Mouse (Mus musculus) neural tube, embryonic 15.5 days (tissue): ENCODE measurements at regions not wholly inside any gene's neighbourhood (a gene's known extent, or its start where the extent isn't known, plus 50 kb on each side); places are given as distances from the start of the nearest gene placed in this dataset.

Experiments
- ATAC-seq: fragments of 200-750 bp; cut with Nextera tagmentation; 2 replicates; pipeline ENCODE4 v1.8.0; 2017; ENCODE audit warnings: mild to moderate bottlenecking, moderate TSS enrichment, moderate library complexity; ENCODE audit not compliant: low FRiP score
- H3K27ac ChIP-seq: fragments of 300-500 bp; sonication (generic); replicated peaks from 2 replicates; pipeline ENCODE4 v1.5.1; 2015; ENCODE audit warnings: mild to moderate bottlenecking, inconsistent platforms
- H3K27me3 ChIP-seq: fragments of 300-500 bp; sonication (generic); replicated peaks from 2 replicates; pipeline ENCODE4 v1.6.1; 2015; ENCODE audit warnings: inconsistent platforms
- H3K36me3 ChIP-seq: fragments of 300-500 bp; sonication (generic); 2 replicates; pipeline ENCODE4 v1.6.1; 2015; ENCODE audit warnings: inconsistent platforms
- H3K4me1 ChIP-seq: fragments of 300-500 bp; sonication (generic); 2 replicates; pipeline ENCODE4 v1.6.1; 2015; ENCODE audit warnings: inconsistent platforms
- H3K4me2 ChIP-seq: fragments of 300-500 bp; sonication (generic); 2 replicates; pipeline ENCODE4 v1.6.1; 2015; ENCODE audit warnings: inconsistent platforms, mild to moderate bottlenecking, moderate library complexity
- H3K4me3 ChIP-seq: fragments of 300-500 bp; sonication (generic); replicated peaks from 2 replicates; pipeline ENCODE4 v1.5.1; 2015; ENCODE audit warnings: mild to moderate bottlenecking, inconsistent platforms
- H3K9ac ChIP-seq: fragments of 300-500 bp; sonication (generic); replicated peaks from 2 replicates; pipeline ENCODE4 v1.6.1; 2015; ENCODE audit warnings: mild to moderate bottlenecking, inconsistent platforms
- H3K9me3 ChIP-seq: fragments of 300-500 bp; sonication (generic); replicated peaks from 2 replicates; pipeline ENCODE4 v1.6.1; 2016; ENCODE audit warnings: inconsistent platforms
- WGBS: fragments of 180-500 bp; shearing (Covaris S2); methylation state at CpG from one replicate; pipeline ENCODE4 v1.1.7; 2015; ENCODE audit warnings: mixed read lengths; 5-methylcytosine and 5-hydroxymethylcytosine counted together

GRCm38 (mm10) chr6:147760113-147760512 is 284.5 kb downstream of the Ccdc91 start:
- no peak for ATAC-seq
- H3K9ac ChIP-seq = no peak overlapping the region
- no peak overlapping the region for H3K4me3 ChIP-seq
- H3K27me3 ChIP-seq = no peaks in the 10 kb centered on the region
- H3K4me1 ChIP-seq = no peaks in the 10 kb centered on the region
- no peaks in the 10 kb centered on the region for H3K9me3 ChIP-seq
- no peak overlapping the region for H3K27ac ChIP-seq
- 88% methylated on average over 2 of the region's 2 CpGs for WGBS
- H3K36me3 ChIP-seq = no peaks in the 10 kb centered on the region
- H3K4me2 ChIP-seq = no peak overlapping the region

GRCm38 (mm10) chr6:147765241-147765640 is 281.8 kb upstream of the Far2 start:
- Histone ChIP-seq H3K4me2 (no peak overlapping the region), H3K4me1 (no peaks in the 10 kb centered on the region), H3K27me3 (no peaks in the 10 kb centered on the region), H3K9me3 (no peaks in the 10 kb centered on the region), H3K4me3 (no peak overlapping the region), H3K9ac (no peak overlapping the region), H3K36me3 (no peaks in the 10 kb centered on the region), H3K27ac (no peak overlapping the region)
- WGBS = 86% methylated on average over 1 of the region's 1 CpGs
- no peak for ATAC-seq

GRCm38 (mm10) chr6:147769180-147769579 is 277.9 kb upstream of the Far2 start:
- Histone ChIP-seq H3K4me1 (no peaks in the 10 kb centered on the region), H3K4me2 (no peak overlapping the region), H3K27me3 (no peaks in the 10 kb centered on the region), H3K36me3 (no peaks in the 10 kb centered on the region), H3K9me3 (no peaks in the 10 kb centered on the region), H3K27ac (no peak overlapping the region), H3K9ac (no peak overlapping the region), H3K4me3 (no peak overlapping the region)
- WGBS = 81% methylated on average over 5 of the region's 5 CpGs
- no peak for ATAC-seq

- no peaks in the 10 kb centered on the region for H3K9me3 ChIP-seq
- no peaks in the 10 kb centered on the region for H3K4me1 ChIP-seq
- H3K27ac ChIP-seq = no peak overlapping the region
- no peak for ATAC-seq
- H3K36me3 ChIP-seq = no peaks in the 10 kb centered on the region
- no peaks in the 10 kb centered on the region for H3K27me3 ChIP-seq
- H3K9ac ChIP-seq = no peak overlapping the region
- no peak overlapping the region for H3K4me3 ChIP-seq
- no peak overlapping the region for H3K4me2 ChIP-seq
Measured at GRCm38 (mm10) chr6:147770034-147770433, 277.0 kb upstream of the Far2 start.

GRCm38 (mm10) chr6:147771411-147771810 is 275.6 kb upstream of the Far2 start:
- H3K27me3 ChIP-seq = no peaks in the 10 kb centered on the region
- H3K9ac ChIP-seq = no peak overlapping the region
- no peak for ATAC-seq
- no peak overlapping the region for H3K27ac ChIP-seq
- 42% methylated on average over 4 of the region's 4 CpGs for WGBS
- no peaks in the 10 kb centered on the region for H3K9me3 ChIP-seq
- H3K4me2 ChIP-seq = no peak overlapping the region
- H3K36me3 ChIP-seq = no peaks in the 10 kb centered on the region
- H3K4me1 ChIP-seq = no peaks in the 10 kb centered on the region
- H3K4me3 ChIP-seq = no peak overlapping the region

GRCm38 (mm10) chr6:147773904-147774303 is 273.2 kb upstream of the Far2 start:
- no peak overlapping the region for H3K4me3 ChIP-seq
- no peaks in the 10 kb centered on the region for H3K9me3 ChIP-seq
- H3K4me2 ChIP-seq = no peak overlapping the region
- no peaks in the 10 kb centered on the region for H3K4me1 ChIP-seq
- no peak overlapping the region for H3K27ac ChIP-seq
- 83% methylated on average over 10 of the region's 10 CpGs for WGBS
- no peak for ATAC-seq
- no peak overlapping the region for H3K9ac ChIP-seq
- no peaks in the 10 kb centered on the region for H3K27me3 ChIP-seq
- H3K36me3 ChIP-seq = no peaks in the 10 kb centered on the region

- no peak for ATAC-seq
- H3K9ac ChIP-seq = no peak overlapping the region
- no peak overlapping the region for H3K27ac ChIP-seq
- WGBS = 82% methylated on average over 6 of the region's 6 CpGs
- no peaks in the 10 kb centered on the region for H3K9me3 ChIP-seq
- no peaks in the 10 kb centered on the region for H3K4me1 ChIP-seq
- no peak overlapping the region for H3K4me3 ChIP-seq
- no peaks in the 10 kb centered on the region for H3K27me3 ChIP-seq
- no peaks in the 10 kb centered on the region for H3K36me3 ChIP-seq
- no peak overlapping the region for H3K4me2 ChIP-seq
Measured at GRCm38 (mm10) chr6:147774626-147775025, 272.4 kb upstream of the Far2 start.

GRCm38 (mm10) chr6:147779466-147779865 is 267.6 kb upstream of the Far2 start:
- Histone ChIP-seq H3K27me3 (no peaks in the 10 kb centered on the region), H3K4me3 (no peak overlapping the region), H3K4me2 (no peak overlapping the region), H3K36me3 (no peaks in the 10 kb centered on the region), H3K9ac (no peak overlapping the region), H3K9me3 (no peaks in the 10 kb centered on the region), H3K4me1 (no peaks in the 10 kb centered on the region), H3K27ac (no peak overlapping the region)
- no peak for ATAC-seq
- 92% methylated on average over 1 of the region's 1 CpGs for WGBS

- Histone ChIP-seq H3K4me3 (no peak overlapping the region), H3K27ac (no peak overlapping the region), H3K36me3 (no peaks in the 10 kb centered on the region), H3K27me3 (no peaks in the 10 kb centered on the region), H3K9ac (no peak overlapping the region), H3K4me2 (no peak overlapping the region), H3K4me1 (no peaks in the 10 kb centered on the region), H3K9me3 (no peaks in the 10 kb centered on the region)
- ATAC-seq = no peak
- 93% methylated on average over 2 of the region's 2 CpGs for WGBS
Measured at GRCm38 (mm10) chr6:147784249-147784648, 262.8 kb upstream of the Far2 start.

- H3K36me3 ChIP-seq = no peaks in the 10 kb centered on the region
- 94% methylated on average over 6 of the region's 6 CpGs for WGBS
- no peak overlapping the region for H3K4me2 ChIP-seq
- no peak overlapping the region for H3K9ac ChIP-seq
- H3K9me3 ChIP-seq = no peaks in the 10 kb centered on the region
- H3K27me3 ChIP-seq = no peaks in the 10 kb centered on the region
- no peaks in the 10 kb centered on the region for H3K4me1 ChIP-seq
- no peak for ATAC-seq
- H3K27ac ChIP-seq = no peak overlapping the region
- H3K4me3 ChIP-seq = no peak overlapping the region
Measured at GRCm38 (mm10) chr6:147784854-147785253, 262.2 kb upstream of the Far2 start.

- ATAC-seq = no peak
- Histone ChIP-seq H3K9ac (no peak overlapping the region), H3K27ac (no peak overlapping the region), H3K4me3 (no peak overlapping the region), H3K4me2 (no peak overlapping the region), H3K9me3 (no peaks in the 10 kb centered on the region), H3K36me3 (no peaks in the 10 kb centered on the region), H3K27me3 (no peaks in the 10 kb centered on the region), H3K4me1 (no peaks in the 10 kb centered on the region)
- WGBS = 85% methylated on average over 2 of the region's 2 CpGs
Measured at GRCm38 (mm10) chr6:147788095-147788494, 259.0 kb upstream of the Far2 start.

- H3K27me3 ChIP-seq = no peaks in the 10 kb centered on the region
- no peaks in the 10 kb centered on the region for H3K9me3 ChIP-seq
- no peak for ATAC-seq
- H3K4me1 ChIP-seq = no peaks in the 10 kb centered on the region
- H3K4me3 ChIP-seq = no peak overlapping the region
- no peak overlapping the region for H3K27ac ChIP-seq
- WGBS = 78% methylated on average over 6 of the region's 6 CpGs
- no peak overlapping the region for H3K9ac ChIP-seq
- H3K4me2 ChIP-seq = no peak overlapping the region
- no peaks in the 10 kb centered on the region for H3K36me3 ChIP-seq
Measured at GRCm38 (mm10) chr6:147789112-147789511, 257.9 kb upstream of the Far2 start.

GRCm38 (mm10) chr6:147793811-147794210 is 253.2 kb upstream of the Far2 start:
- H3K4me3 ChIP-seq = no peak overlapping the region
- no peak overlapping the region for H3K4me2 ChIP-seq
- no peak overlapping the region for H3K9ac ChIP-seq
- WGBS = 46% methylated on average over 3 of the region's 3 CpGs
- H3K9me3 ChIP-seq = no peaks in the 10 kb centered on the region
- H3K4me1 ChIP-seq = no peaks in the 10 kb centered on the region
- no peak for ATAC-seq
- H3K27me3 ChIP-seq = no peaks in the 10 kb centered on the region
- no peaks in the 10 kb centered on the region for H3K36me3 ChIP-seq
- no peak overlapping the region for H3K27ac ChIP-seq
